Mouse (Mus musculus) frontal cortex, postnatal 10 days (tissue): Measurements from ENCODE around the gene Tnrc18.
A peak's percentile ranks its signal among the peaks of the same experiment; 100 is the strongest.

Source experiments
- DNase-seq, 2 experiments: peaks; one replicate each; pipeline ENCODE4 v3.0.0; 2022; ENCODE audit warnings: low spot score in 2 of 2, mixed read lengths in 1 of 2

Gene Tnrc18

DNA sequence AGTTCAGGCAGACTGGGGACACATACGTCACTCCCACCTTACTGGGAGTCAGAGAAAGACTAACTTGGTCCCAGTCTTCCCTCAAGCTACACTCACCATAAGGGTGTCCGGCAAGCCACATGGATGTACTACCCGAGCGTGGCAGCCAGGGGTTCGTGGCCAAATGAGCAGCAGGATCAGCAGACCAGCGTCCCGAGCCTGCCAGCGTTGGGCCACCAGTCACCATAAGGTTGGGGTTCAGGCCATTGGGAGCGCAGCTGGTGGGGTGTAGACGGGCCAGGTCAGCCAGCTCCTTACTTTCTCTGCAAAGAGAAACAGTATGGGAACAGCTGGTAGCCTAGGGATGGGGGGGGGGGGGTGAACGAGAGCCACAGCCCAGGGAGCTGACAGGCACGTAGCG lies 41.4 kb downstream of the Tnrc18 start:
- DNase-seq, result no peak

GRCm38 (mm10) chr5:142774771-142775170 lies 42.7 kb downstream of the Tnrc18 start:
- no peak for DNase-seq

DNA sequence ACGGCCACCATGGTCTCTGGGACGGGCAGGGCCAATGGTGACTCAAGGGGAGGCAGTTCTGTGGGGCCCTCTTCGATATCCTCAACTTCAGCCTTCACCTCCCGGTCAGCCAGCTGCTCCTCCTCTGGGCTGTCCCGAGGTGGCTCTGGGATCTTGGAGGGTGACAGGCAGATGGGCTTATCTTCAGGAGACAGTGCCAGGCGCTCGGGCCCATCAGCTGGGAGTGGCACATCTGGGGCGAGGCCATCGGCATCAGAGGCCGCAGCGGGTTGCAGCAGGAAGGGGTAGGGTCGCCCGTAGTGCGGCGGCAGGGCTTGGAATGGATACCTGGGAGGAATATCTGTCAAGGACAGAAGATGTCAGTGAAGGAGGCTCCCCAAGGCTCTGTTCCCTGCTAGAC lies 45.5 kb downstream of the Tnrc18 start:
- no peak for DNase-seq

- DNase-seq, result no peak
These were observed 46.4 kb downstream of the Tnrc18 start for GRCm38 (mm10) chr5:142771034-142771433.

- DNase-seq, result no peak
These were observed 47.8 kb downstream of the Tnrc18 start for GRCm38 (mm10) chr5:142769641-142770040.

GRCm38 (mm10) chr5:142768352-142769267 lies 48.9 kb downstream of the Tnrc18 start:
- no peak for DNase-seq

- peak in 1 of 2 experiments; percentile 64 for DNase-seq
These were observed 49.5 kb downstream of the Tnrc18 start for GRCm38 (mm10) chr5:142767937-142768336.

GRCm38 (mm10) chr5:142766708-142767107 lies 50.8 kb downstream of the Tnrc18 start:
- DNase-seq, result no peak

DNA sequence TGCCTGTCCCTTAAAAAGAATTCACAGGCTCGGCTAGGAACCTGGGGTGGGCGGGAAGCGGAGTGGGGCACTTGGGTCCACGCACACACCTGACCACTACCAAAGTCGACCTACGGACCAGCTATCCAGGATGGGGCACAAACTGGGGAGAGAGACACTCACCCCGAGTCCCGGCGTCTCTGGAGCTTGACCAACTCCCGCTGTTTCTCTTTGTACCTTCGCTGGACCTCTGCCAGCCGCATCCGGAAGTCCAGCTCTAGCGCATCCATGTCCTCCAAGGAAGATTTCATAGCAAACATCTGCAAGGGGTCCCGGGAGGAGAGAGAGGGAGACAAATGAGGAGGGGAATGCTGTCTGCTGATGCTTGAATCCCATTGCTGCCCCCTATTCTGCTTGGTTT lies 52.6 kb downstream of the Tnrc18 start:
- DNase-seq, result no peak

DNA sequence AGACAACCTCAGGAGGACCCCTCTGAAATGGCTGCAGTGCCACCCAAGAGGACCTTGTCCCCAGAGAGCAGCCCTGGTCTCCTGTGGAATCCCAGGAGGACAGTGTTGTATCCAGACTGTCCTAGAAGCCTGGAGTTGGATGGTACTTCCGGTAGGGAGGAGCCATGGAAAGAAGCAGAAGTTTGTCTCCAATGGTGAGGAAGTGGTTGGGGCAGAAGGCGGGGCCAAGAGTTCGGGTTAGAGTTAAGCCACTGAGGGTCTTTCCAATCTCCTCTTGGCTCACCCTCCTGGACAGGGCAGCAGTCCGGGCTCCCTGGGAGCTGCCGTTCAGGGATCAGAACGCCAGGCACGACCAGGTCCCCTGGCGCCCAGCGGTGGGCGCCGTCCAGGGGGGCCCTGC lies 53.2 kb downstream of the Tnrc18 start:
- no peak for DNase-seq

DNA sequence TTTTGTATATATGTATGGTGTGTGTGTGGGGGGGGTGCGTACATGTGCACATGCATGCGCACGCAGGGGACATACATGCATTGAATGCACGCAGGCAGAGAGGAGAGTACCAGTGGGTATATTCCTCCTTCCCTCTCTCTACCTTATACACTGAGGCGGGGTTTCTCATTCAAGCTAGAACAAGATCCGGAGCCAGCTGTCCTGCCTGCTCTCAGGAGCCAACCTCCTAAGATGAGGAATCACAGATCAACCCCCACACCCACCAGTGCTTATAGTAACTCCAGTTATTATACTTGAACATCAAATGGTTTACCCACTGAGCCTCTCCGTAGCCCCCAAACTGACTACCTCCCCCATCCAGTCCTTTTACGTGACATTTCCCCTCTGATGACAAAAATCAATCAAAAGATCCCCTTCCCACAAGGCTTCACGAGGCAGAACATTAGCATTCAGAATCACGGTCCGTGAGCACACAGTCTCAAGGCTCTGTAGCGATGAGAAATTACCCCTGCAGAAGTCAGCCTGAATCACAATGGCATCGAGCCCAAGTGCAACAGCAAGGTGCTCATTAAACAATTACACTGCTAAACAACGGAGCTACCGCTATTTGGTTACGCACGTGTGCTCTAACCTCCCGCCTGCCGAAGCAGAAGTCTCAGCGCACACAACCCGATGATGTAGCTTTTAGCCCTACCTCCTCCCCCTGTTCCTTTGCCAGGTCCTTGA lies 55.2 kb downstream of the Tnrc18 start:
- DNase-seq, result no peak

- DNase-seq, result peak; percentile 62 to 66
These were observed 56.0 kb downstream of the Tnrc18 start for GRCm38 (mm10) chr5:142761326-142761983.

DNA sequence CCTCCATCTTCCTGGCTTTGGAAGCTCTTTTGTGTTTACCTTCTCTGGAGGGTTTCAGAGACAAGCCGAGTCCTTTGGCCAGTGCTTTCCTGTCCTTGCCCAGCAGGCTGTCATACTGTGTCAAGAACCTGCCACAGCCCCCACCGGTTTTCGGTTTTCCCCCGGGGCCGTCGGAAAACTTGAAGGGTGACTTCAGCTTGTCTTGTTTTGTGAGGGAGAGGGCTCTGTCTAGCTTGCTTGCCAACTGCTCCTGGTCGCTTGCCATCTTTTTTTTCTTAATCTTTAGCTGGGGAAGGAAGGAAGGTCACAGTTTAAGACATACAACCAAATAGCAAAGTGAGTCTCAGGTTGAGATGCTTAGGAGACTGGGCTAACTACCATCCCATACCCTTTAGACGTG lies 57.7 kb downstream of the Tnrc18 start:
- no peak for DNase-seq

- DNase-seq, result no peak
These were observed 65.2 kb downstream of the Tnrc18 start for GRCm38 (mm10) chr5:142752241-142752640.

DNA sequence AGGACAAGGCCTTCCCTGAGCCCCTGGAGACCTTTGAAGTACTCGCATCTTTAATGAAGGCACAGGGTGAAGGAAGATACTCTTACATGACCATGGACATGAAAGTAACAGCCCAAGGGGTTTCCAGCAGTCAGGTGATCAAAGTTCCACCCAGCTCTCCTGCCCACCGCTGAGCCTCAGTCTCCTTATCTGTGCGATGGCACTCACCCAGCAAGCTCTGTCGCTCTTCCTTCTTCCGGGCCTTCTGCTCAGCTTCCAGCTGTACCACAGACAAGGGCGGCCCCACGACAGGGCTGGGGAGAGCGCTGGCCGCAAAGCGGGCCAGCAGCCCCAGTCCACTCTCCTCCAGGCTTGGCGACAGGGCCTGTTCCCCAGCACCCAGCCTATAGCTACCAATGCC lies 67.3 kb downstream of the Tnrc18 start:
- DNase-seq, result no peak

GRCm38 (mm10) chr5:142747026-142747629 lies 70.3 kb downstream of the Tnrc18 start:
- DNase-seq, result no peak

GRCm38 (mm10) chr5:142739941-142740340 lies 77.5 kb downstream of the Tnrc18 start:
- DNase-seq, result no peak

DNA sequence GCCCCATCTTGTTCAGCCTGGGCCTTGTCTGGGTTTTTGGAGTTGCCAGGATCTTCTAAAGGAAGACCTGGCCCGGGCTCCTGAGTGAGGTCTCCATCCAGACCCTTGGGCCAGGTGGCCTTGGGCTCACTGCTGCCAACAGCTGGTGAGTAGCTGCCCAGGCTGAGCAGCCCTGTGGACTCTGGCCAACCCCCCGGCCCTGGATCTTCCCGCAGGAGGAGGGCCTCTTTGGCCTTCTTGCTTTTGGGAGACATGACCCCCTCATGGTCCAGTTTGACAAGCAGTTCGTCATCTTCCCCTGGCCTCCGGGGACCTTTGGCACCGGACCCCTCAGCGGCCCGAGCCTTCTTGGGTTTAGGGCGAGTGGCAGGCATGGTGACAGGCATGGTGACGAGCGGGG lies 85.5 kb downstream of the Tnrc18 start:
- DNase-seq, result no peak

DNA sequence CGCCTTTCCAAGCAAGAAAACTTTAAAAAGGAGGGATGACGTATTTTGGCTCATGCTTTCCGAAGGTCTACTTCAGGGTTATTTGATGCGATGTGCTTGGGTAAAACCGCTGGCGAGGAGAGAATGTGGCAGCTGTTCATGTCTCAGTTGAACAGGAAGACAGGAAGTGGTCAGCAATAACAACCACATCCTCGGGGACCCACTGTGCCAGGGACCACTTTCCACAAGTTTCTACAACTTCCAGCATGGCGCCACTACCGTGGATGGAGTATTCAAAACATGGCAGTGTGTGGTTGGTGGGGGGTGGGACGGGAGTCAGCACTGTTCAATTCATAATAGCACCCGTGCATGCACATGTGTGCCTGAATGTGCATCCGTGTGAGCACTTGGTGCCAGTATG lies 87.2 kb downstream of the Tnrc18 start:
- DNase-seq, result no peak

DNA sequence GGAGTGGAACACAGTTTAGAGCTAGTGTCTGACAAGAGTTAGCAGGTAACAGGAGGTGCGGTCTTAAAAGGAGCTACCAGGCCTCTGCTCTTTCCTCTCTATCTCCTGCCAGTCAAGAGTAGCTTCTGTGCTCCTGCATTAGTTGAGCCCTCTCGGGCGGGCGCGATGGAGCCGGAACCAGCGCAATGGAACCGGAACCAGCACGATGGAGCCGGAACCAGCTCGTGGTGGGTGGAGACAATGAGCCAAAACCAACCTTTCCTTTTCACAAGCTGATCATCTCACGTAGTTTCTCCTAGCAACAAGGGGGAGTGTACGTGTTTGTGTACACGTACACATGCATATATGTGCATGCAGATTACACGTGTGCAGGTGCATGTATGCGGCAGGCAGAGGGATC lies 89.2 kb downstream of the Tnrc18 start:
- no peak for DNase-seq

- DNase-seq, result no peak
These were observed 90.7 kb downstream of the Tnrc18 start for GRCm38 (mm10) chr5:142726748-142727147.

DNA sequence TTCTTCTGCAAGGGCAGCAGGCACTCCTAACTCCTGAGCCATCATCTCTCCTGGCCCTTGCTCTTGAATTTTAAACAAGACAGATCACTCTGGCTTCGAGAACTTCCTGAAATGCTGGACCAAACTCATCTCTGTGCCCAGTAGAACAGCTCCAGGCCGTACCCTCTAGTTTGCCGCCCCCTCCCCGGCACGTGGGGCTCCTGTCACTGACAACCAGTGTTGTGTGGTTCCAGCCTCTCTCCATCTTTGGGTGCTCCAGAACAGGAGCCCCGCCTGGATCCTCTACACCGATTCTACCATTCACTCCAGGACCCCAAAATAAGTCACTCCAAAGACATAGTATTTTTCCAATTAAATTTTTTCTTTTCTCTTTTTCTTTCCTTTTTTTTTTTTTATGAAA lies 93.2 kb downstream of the Tnrc18 start:
- no peak for DNase-seq
